In genomic region chr16:23250556-23251444, GRCm38 (mm10) we compare ENCODE assay signal across 11 mouse cellular contexts. TPM values are rescaled to one million over a fixed set of nuclear protein-coding genes. Genes with fewer than 3 reads are reported as not detected.
DNase-seq lines count a peak whose midpoint lies in the region; ATAC-seq and TF ChIP-seq lines count a peak whose summit lies in the region.
"Had no signal": no experiment of that assay in that cellular context is flagged by ENCODE, and none has a peak within 500 bp of the region (broad histone marks: within the 10 kb centered on the region; RNA-seq: fewer than 3 reads in every experiment).

No protein-coding gene starts in this region.

- TF ChIP-seq CTCF in lung, embryonic 14.5 days (IDR thresholded peaks at IDR 0.05; ENCODE audit: low read depth), result no peak

- H3K4me2 ChIP-seq in lung, embryonic 14.5 days, result peak overlapping the region; percentile 16
- H3K4me2 ChIP-seq in forebrain, embryonic 12.5 days, result no peak overlapping the region
- H3K4me2 ChIP-seq in intestine, embryonic 15.5 days (replicated peaks), result no peak overlapping the region
- no peak overlapping the region for H3K4me2 ChIP-seq in neural tube, embryonic 14.5 days (ENCODE audit: low read depth, low read length)

- peak overlapping the region; percentile 87 for H3K27ac ChIP-seq in lung, embryonic 14.5 days (ENCODE audit: low read depth)
- H3K27ac ChIP-seq in forebrain, embryonic 12.5 days, result no peak overlapping the region
- H3K27ac ChIP-seq in intestine, embryonic 15.5 days, result no peak overlapping the region
- H3K27ac ChIP-seq in neural tube, embryonic 14.5 days (ENCODE audit: low read depth, low read length), result no peak overlapping the region

- no peaks in the 10 kb centered on the region for H3K36me3 ChIP-seq in lung, embryonic 14.5 days (ENCODE audit: insufficient read depth)
- H3K36me3 ChIP-seq in forebrain, embryonic 12.5 days (replicated peaks), result no peaks in the 10 kb centered on the region; the same call in 1 of the 2 replicates
- H3K36me3 ChIP-seq in intestine, embryonic 15.5 days, result no peaks in the 10 kb centered on the region
- H3K36me3 ChIP-seq in neural tube, embryonic 14.5 days (ENCODE audit: control insufficient read depth, insufficient read depth, low read length), result no peaks in the 10 kb centered on the region

- no peak overlapping the region for H3K4me3 ChIP-seq in lung, embryonic 14.5 days (ENCODE audit: low read depth, low read length)
- H3K4me3 ChIP-seq in forebrain, embryonic 12.5 days (replicated peaks), result no peak overlapping the region
- no peak overlapping the region for H3K4me3 ChIP-seq in intestine, embryonic 15.5 days (replicated peaks)
- no peak overlapping the region for H3K4me3 ChIP-seq in neural tube, embryonic 14.5 days (ENCODE audit: low read depth, low read length)

- peak; percentile 91 for ATAC-seq in lung, embryonic 14.5 days (ENCODE audit: insufficient read depth)
- peak; percentile 36; the same call in 1 of the 2 replicates for ATAC-seq in forebrain, embryonic 12.5 days (ENCODE audit: low FRiP score)
- ATAC-seq in intestine, embryonic 15.5 days, result peak; percentile 47; the same call in 1 of the 2 replicates
- ATAC-seq in neural tube, embryonic 14.5 days (ENCODE audit: low read depth), result peak; percentile 23; the same call in 1 of the 2 replicates

- H3K9ac ChIP-seq in lung, embryonic 14.5 days, result no peak overlapping the region
- no peak overlapping the region for H3K9ac ChIP-seq in forebrain, embryonic 12.5 days
- H3K9ac ChIP-seq in intestine, embryonic 15.5 days, result no peak overlapping the region
- no peak overlapping the region for H3K9ac ChIP-seq in neural tube, embryonic 14.5 days (replicated peaks; ENCODE audit: low read depth, low read length)

- no peaks in the 10 kb centered on the region for H3K9me3 ChIP-seq in lung, embryonic 14.5 days (ENCODE audit: low read depth, low read length)
- no peaks in the 10 kb centered on the region for H3K9me3 ChIP-seq in forebrain, embryonic 12.5 days
- no peaks in the 10 kb centered on the region for H3K9me3 ChIP-seq in intestine, embryonic 15.5 days
- no peaks in the 10 kb centered on the region for H3K9me3 ChIP-seq in neural tube, embryonic 14.5 days (ENCODE audit: control insufficient read depth, low read length)

- peak; percentile 90 for DNase-seq in lung, embryonic 14.5 days
- DNase-seq in lung, postnatal 25 days (ENCODE audit: low spot score), result no peak
- no peak for DNase-seq in ovary, postnatal 36 days (ENCODE audit: low spot score)
- DNase-seq in right cerebral cortex, adult 18-20 months, result no peak
- no peak for DNase-seq in right cerebral cortex, postnatal 4 days
- DNase-seq: kidney, adult 11 months; liver; thymus, postnatal 14 days had no signal

- WGBS in lung, embryonic 14.5 days, result 24% methylated on average over 15 of the region's 15 CpGs
- WGBS in forebrain, embryonic 12.5 days, result 45% methylated on average over 15 of the region's 15 CpGs
- 35% methylated on average over 15 of the region's 15 CpGs for WGBS in intestine, embryonic 15.5 days
- WGBS in neural tube, embryonic 14.5 days, result 33% methylated on average over 15 of the region's 15 CpGs

- peaks cover 32% of the 10 kb centered on the region for H3K4me1 ChIP-seq in lung, embryonic 14.5 days (ENCODE audit: insufficient read depth)
- H3K4me1 ChIP-seq in forebrain, embryonic 12.5 days, result peaks cover 46% of the 10 kb centered on the region
- H3K4me1 ChIP-seq in intestine, embryonic 15.5 days (replicated peaks), result peaks cover 11% of the 10 kb centered on the region
- 0 out of 2 replicates have a peak, but pooled peaks cover 2% of the 10 kb centered on the region for H3K4me1 ChIP-seq in neural tube, embryonic 14.5 days (ENCODE audit: control insufficient read depth, insufficient read depth, low read length)

- H3K27me3 ChIP-seq in lung, embryonic 14.5 days (ENCODE audit: insufficient read depth, low read length), result no peaks in the 10 kb centered on the region
- 0 out of 2 replicates have a peak, but pooled peaks cover 5% of the 10 kb centered on the region for H3K27me3 ChIP-seq in forebrain, embryonic 12.5 days
- no peaks in the 10 kb centered on the region for H3K27me3 ChIP-seq in intestine, embryonic 15.5 days (replicated peaks)
- no peaks in the 10 kb centered on the region for H3K27me3 ChIP-seq in neural tube, embryonic 14.5 days (ENCODE audit: control insufficient read depth, insufficient read depth, low read length)

RNA-seq across cellular contexts. Expression of gene St6gal1, which starts 26.3 kb away (rescaled TPM):
- 58.8 and 60.3 TPM in 2 replicates for polyA plus RNA-seq in lung, embryonic 14.5 days (2014; fragmentation: Nextera tagmentation; extraction: Ambion mirVana)
- 34.6 and 36.2 TPM in 2 replicates for polyA plus RNA-seq in forebrain, embryonic 12.5 days (2016; fragmentation: Nextera tagmentation; extraction: Ambion mirVana)
- 15.7 and 17.5 TPM in 2 replicates for polyA plus RNA-seq in intestine, embryonic 15.5 days (2015; fragmentation: Nextera tagmentation; extraction: Ambion mirVana)
- polyA plus RNA-seq in neural tube, embryonic 14.5 days (2014; fragmentation: Nextera tagmentation; extraction: Ambion mirVana), result 23.0 and 30.7 TPM in 2 replicates

Comparison
In these comparisons a context has a peak if more than half of its experiments do, and no peak if none do; other contexts are left out.
1. ATAC-seq: peak in every context shown above with its lines; median percentile 91 in lung, embryonic 14.5 days; 47 in intestine, embryonic 15.5 days; 36 in forebrain, embryonic 12.5 days; 23 in neural tube, embryonic 14.5 days.